Mouse (Mus musculus) stomach, postnatal 0 days (tissue): ENCODE measurements around the gene Ctcf. TPM values are rescaled to one million over a fixed set of nuclear protein-coding genes. Genes with fewer than 3 reads are reported as not detected.
"Not testable (repeated sequence)": the region's sequence is repeated elsewhere in the genome, so short reads cannot be mapped to it uniquely, and the experiment has no call there.

Experiments used
- ATAC-seq: fragments of 200-750 bp; cut with Nextera tagmentation; 2 replicates; pipeline ENCODE4 v1.8.0; 2017; ENCODE audit not compliant: low FRiP score, low TSS enrichment
- DNase-seq: peaks from one replicate; pipeline ENCODE4 v3.0.0-alpha.2; 2016; ENCODE audit warnings: low spot score
- H3K27ac ChIP-seq: fragments of 300-500 bp; sonication (generic); replicated peaks from 2 replicates; pipeline ENCODE4 v1.5.1; 2014; ENCODE audit warnings: mild to moderate bottlenecking, control low read depth
- H3K27me3 ChIP-seq: fragments of 300-500 bp; sonication (generic); 2 replicates; pipeline ENCODE4 v1.6.1; 2014; ENCODE audit warnings: low read length; ENCODE audit not compliant: control insufficient read depth, insufficient read depth
- H3K36me3 ChIP-seq: fragments of 300-500 bp; sonication (generic); 2 replicates; pipeline ENCODE4 v1.6.1; 2014; ENCODE audit warnings: low read length, mixed read lengths; ENCODE audit not compliant: control insufficient read depth, insufficient read depth
- H3K4me1 ChIP-seq: fragments of 300-500 bp; sonication (generic); replicated peaks from 2 replicates; pipeline ENCODE4 v1.6.1; 2014; ENCODE audit warnings: antibody characterized with exemption; ENCODE audit not compliant: control insufficient read depth, insufficient read depth
- H3K4me2 ChIP-seq: fragments of 300-500 bp; sonication (generic); replicated peaks from 2 replicates; pipeline ENCODE4 v1.6.1; 2014; ENCODE audit warnings: low read depth, mild to moderate bottlenecking, control low read depth, moderate library complexity
- H3K4me3 ChIP-seq: fragments of 300-500 bp; sonication (generic); 2 replicates; pipeline ENCODE4 v1.5.1; 2014; ENCODE audit warnings: low read depth, low read length, control low read depth
- H3K9ac ChIP-seq: fragments of 300-500 bp; sonication (generic); 2 replicates; pipeline ENCODE4 v1.6.1; 2014; ENCODE audit warnings: mild to moderate bottlenecking, low read length, control low read depth, mixed read lengths
- H3K9me3 ChIP-seq: fragments of 300-500 bp; sonication (generic); 2 replicates; pipeline ENCODE4 v1.6.1; 2016; ENCODE audit warnings: low read length; ENCODE audit not compliant: control insufficient read depth
- CTCF ChIP-seq: IDR thresholded peaks from 2 replicates; pipeline ENCODE4 v1.5.1; 2016; ENCODE audit warnings: antibody characterized with exemption, low read depth, mild to moderate bottlenecking, moderate library complexity
- EP300 ChIP-seq: optimal IDR thresholded peaks from 2 replicates; pipeline ENCODE3; 2016; ENCODE audit warnings: antibody characterized with exemption
- WGBS: fragments of 180-500 bp; shearing (Covaris S2); extraction: QIAGEN DNeasy Blood & Tissue Kit; methylation state at CpG from one replicate; pipeline ENCODE4 v1.1.7; 2014; 5-methylcytosine and 5-hydroxymethylcytosine counted together
- polyA plus RNA-seq: library from polyadenylated mRNA; unstranded; fragments of >200 nt; fragmentation: Nextera tagmentation; extraction: Ambion mirVana; gene quantifications from 2 replicates; pipeline ENCODE4 v1.2.1, GENCODE M21; 2015

The Ctcf gene
- polyA plus RNA-seq, 1 experiment from 2014 or later, result 56.6 TPM

- Histone ChIP-seq H3K4me2 (no peak overlapping the region), H3K9ac (no peak overlapping the region), H3K27me3 (no peaks in the 10 kb centered on the region), H3K9me3 (no peaks in the 10 kb centered on the region), H3K27ac (no peak overlapping the region), H3K4me1 (0 out of 2 replicates have a peak, but pooled peaks cover 2% of the 10 kb centered on the region), H3K36me3 (no peaks in the 10 kb centered on the region), H3K4me3 (no peak overlapping the region)
- DNase-seq (no peak), ATAC-seq (no peak)
- no peak for TF ChIP-seq CTCF
- TF ChIP-seq EP300, result no peak
- WGBS, result 66% methylated on average over 6 of the region's 6 CpGs
These were observed 37.6 kb upstream of the Ctcf start for GRCm38 (mm10) chr8:105598777-105599176.

- no peak for TF ChIP-seq CTCF
- TF ChIP-seq EP300, result no peak
- H3K4me2 ChIP-seq, result no peak overlapping the region
- H3K27me3 ChIP-seq, result no peaks in the 10 kb centered on the region
- H3K4me1 ChIP-seq, result 0 out of 2 replicates have a peak, but pooled peaks cover 2% of the 10 kb centered on the region
- 73% methylated on average over 5 of the region's 5 CpGs for WGBS
- no peaks in the 10 kb centered on the region for H3K36me3 ChIP-seq
- no peak for ATAC-seq
- no peaks in the 10 kb centered on the region for H3K9me3 ChIP-seq
- no peak overlapping the region for H3K27ac ChIP-seq
- no peak for DNase-seq
- no peak overlapping the region for H3K9ac ChIP-seq
- H3K4me3 ChIP-seq, result no peak overlapping the region
These were observed 35.1 kb upstream of the Ctcf start for GRCm38 (mm10) chr8:105601301-105601700.

- not testable (repeated sequence) for H3K36me3 ChIP-seq, DNase-seq, H3K4me1 ChIP-seq, H3K27me3 ChIP-seq, H3K27ac ChIP-seq, H3K9me3 ChIP-seq, H3K4me2 ChIP-seq, H3K9ac ChIP-seq, ATAC-seq, H3K4me3 ChIP-seq
- 89% methylated on average over 2 of the region's 3 CpGs for WGBS
These were observed 33.8 kb upstream of the Ctcf start for GRCm38 (mm10) chr8:105602540-105602939.

GRCm38 (mm10) chr8:105604804-105605381, 31.5 kb upstream of the Ctcf start, which contains the start of gene Ripor1:
Ripor1 (plus strand) TSS chr8:105605255.
- peak; percentile 89 for DNase-seq
- peak within 1 kb of the TSS; percentile 77 for H3K4me3 ChIP-seq
- no peaks in the 10 kb centered on the region for H3K4me1 ChIP-seq
- peak within 1 kb of the TSS; percentile 92 for H3K27ac ChIP-seq
- peak within 1 kb of the TSS; percentile 87 for H3K9ac ChIP-seq
- TF ChIP-seq EP300, result no peak
- peak; percentile 69 for TF ChIP-seq CTCF
- peak within 1 kb of the TSS; percentile 86 for H3K4me2 ChIP-seq
- H3K27me3 ChIP-seq, result no peaks in the 10 kb centered on the region
- WGBS, result under 1% methylated on average over 32 of the region's 42 CpGs
- H3K36me3 ChIP-seq, result no peaks in the 10 kb centered on the region
- no peaks in the 10 kb centered on the region for H3K9me3 ChIP-seq
- peak; percentile 83 for ATAC-seq

GRCm38 (mm10) chr8:105605491-105606188, 30.7 kb upstream of the Ctcf start:
- Histone ChIP-seq H3K9me3 (no peaks in the 10 kb centered on the region), H3K27me3 (no peaks in the 10 kb centered on the region), H3K4me3 (peak overlapping the region; percentile 77), H3K4me1 (no peaks in the 10 kb centered on the region), H3K4me2 (peak overlapping the region; percentile 86), H3K27ac (peak overlapping the region; percentile 92), H3K36me3 (no peaks in the 10 kb centered on the region), H3K9ac (peak overlapping the region; percentile 87)
- WGBS, result under 1% methylated on average over 35 of the region's 39 CpGs
- DNase-seq, result peak; percentile 71
- ATAC-seq, result peak; percentile 68
- no peak for TF ChIP-seq CTCF
- no peak for TF ChIP-seq EP300
